Mouse (Mus musculus) embryonic facial prominence, embryonic 12.5 days (tissue): Measurements from ENCODE around the gene Hrh1. TPM values are rescaled to one million over a fixed set of nuclear protein-coding genes. Genes with fewer than 3 reads are reported as not detected.
A peak's percentile ranks its signal among the peaks of the same experiment; 100 is the strongest.

Experiments
- ATAC-seq: fragments of 200-750 bp; cut with Nextera tagmentation; 2 replicates; pipeline ENCODE4 v1.8.0; 2017; ENCODE audit not compliant: insufficient number of reproducible peaks, insufficient read depth, low FRiP score, low TSS enrichment
- H3K27ac ChIP-seq: fragments of 300-500 bp; sonication (generic); 2 replicates; pipeline ENCODE4 v1.5.1; 2016; ENCODE audit warnings: mild to moderate bottlenecking
- H3K27me3 ChIP-seq: fragments of 300-500 bp; sonication (generic); 2 replicates; pipeline ENCODE4 v1.6.1; 2016; ENCODE audit warnings: mild to moderate bottlenecking, moderate library complexity
- H3K36me3 ChIP-seq: fragments of 300-500 bp; sonication (generic); 2 replicates; pipeline ENCODE4 v1.6.1; 2016; ENCODE audit warnings: mild to moderate bottlenecking
- H3K4me1 ChIP-seq: fragments of 300-500 bp; sonication (generic); 2 replicates; pipeline ENCODE4 v1.6.1; 2016
- H3K4me2 ChIP-seq: fragments of 300-500 bp; sonication (generic); replicated peaks from 2 replicates; pipeline ENCODE4 v1.6.1; 2016; ENCODE audit warnings: mild to moderate bottlenecking, moderate library complexity
- H3K4me3 ChIP-seq: fragments of 300-500 bp; sonication (generic); 2 replicates; pipeline ENCODE4 v1.5.1; 2016; ENCODE audit warnings: mild to moderate bottlenecking
- H3K9ac ChIP-seq: fragments of 300-500 bp; sonication (generic); 2 replicates; pipeline ENCODE4 v1.6.1; 2016; ENCODE audit warnings: mild to moderate bottlenecking, moderate library complexity
- H3K9me3 ChIP-seq: fragments of 300-500 bp; sonication (generic); 2 replicates; pipeline ENCODE4 v1.6.1; 2016; ENCODE audit warnings: mild to moderate bottlenecking, moderate library complexity
- WGBS: fragments of 180-500 bp; shearing (Covaris S2); methylation state at CpG from one replicate; pipeline ENCODE4 v1.1.7; 2016; 5-methylcytosine and 5-hydroxymethylcytosine counted together
- polyA plus RNA-seq: library from polyadenylated mRNA; unstranded; fragments of >200 nt; fragmentation: Nextera tagmentation; extraction: Ambion mirVana; gene quantifications from 2 replicates; pipeline ENCODE4 v1.2.1, GENCODE M21; 2016

Gene Hrh1
- polyA plus RNA-seq: 0.10 and 0.24 TPM in 2 replicates

DNA sequence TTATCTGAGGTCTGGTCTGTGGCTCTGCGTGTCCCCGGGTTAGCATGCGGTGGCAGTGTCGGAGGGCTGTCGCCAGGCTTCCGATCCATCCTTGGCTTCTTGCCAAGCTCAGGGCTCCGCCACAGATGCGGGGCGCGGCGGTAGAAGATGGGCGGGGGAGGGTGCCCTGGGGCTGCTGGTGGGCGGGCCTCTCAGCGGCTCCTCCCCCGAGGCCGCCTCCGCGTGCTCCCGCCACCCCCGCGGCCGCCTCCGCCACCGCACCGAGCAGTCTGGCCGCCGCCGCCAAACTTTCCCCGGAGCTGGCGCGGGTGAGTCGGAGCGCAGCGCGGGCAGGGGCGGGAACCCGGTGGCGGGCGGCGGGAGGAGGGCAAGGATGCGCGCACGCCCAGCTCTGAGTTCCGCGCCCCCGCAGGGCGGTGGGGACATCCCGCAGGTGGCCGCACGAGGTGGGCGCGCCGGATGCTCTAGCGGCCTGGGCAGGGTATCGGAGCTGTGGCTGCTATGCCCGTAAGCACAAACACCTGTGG is at the start of gene Hrh1:
TSS of gene Hrh1 (plus strand) at position 246 of the 527 bp plus-strand sequence.
- Histone ChIP-seq H3K27ac (no peak within 1 kb of the TSS), H3K4me2 (peak within 1 kb of the TSS; percentile 96), H3K9ac (peak within 1 kb of the TSS; percentile 57), H3K4me1 (peaks cover 11% of the 10 kb centered on the region; the same call in 1 of the 2 replicates), H3K36me3 (no peaks in the 10 kb centered on the region), H3K27me3 (peaks cover 71% of the 10 kb centered on the region), H3K4me3 (peak within 1 kb of the TSS; percentile 51), H3K9me3 (no peaks in the 10 kb centered on the region)
- under 1% methylated on average over 51 of the region's 56 CpGs for WGBS
- no peak; the same call in 1 of the 2 replicates for ATAC-seq

- Histone ChIP-seq H3K27me3 (no peaks in the 10 kb centered on the region), H3K9ac (no peak overlapping the region), H3K4me1 (no peaks in the 10 kb centered on the region), H3K4me3 (no peak overlapping the region), H3K36me3 (no peaks in the 10 kb centered on the region), H3K4me2 (no peak overlapping the region), H3K9me3 (no peaks in the 10 kb centered on the region), H3K27ac (no peak overlapping the region)
- 74% methylated on average over 4 of the region's 4 CpGs for WGBS
- no peak for ATAC-seq
These were observed 43.1 kb upstream of the Hrh1 start for GRCm38 (mm10) chr6:114354635-114355034.

DNA sequence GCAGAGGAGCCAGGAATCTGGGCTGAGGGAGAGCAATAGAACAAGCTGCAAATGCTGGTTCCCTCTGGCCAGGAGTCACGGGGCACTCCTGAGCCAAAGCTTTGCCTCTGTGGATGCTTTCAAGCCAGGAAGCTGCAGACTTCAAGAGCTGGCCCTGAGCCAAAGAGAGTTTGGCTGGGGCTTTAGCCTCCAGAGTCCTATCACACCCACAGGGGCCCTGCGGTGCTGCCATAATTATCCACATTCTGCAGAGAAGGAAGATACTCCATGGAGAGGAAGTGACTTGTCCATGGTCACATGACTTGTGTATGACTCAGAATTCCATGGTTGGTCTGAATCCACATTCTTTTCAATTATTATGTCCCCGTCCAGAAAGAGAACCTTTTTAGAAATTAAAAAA is 39.6 kb upstream of the Hrh1 start:
- Histone ChIP-seq H3K4me3 (no peak overlapping the region), H3K9me3 (no peaks in the 10 kb centered on the region), H3K4me1 (no peaks in the 10 kb centered on the region), H3K4me2 (no peak overlapping the region), H3K36me3 (no peaks in the 10 kb centered on the region), H3K27me3 (no peaks in the 10 kb centered on the region), H3K27ac (no peak overlapping the region), H3K9ac (no peak overlapping the region)
- ATAC-seq: no peak
- 49% methylated on average over 3 of the region's 3 CpGs for WGBS

DNA sequence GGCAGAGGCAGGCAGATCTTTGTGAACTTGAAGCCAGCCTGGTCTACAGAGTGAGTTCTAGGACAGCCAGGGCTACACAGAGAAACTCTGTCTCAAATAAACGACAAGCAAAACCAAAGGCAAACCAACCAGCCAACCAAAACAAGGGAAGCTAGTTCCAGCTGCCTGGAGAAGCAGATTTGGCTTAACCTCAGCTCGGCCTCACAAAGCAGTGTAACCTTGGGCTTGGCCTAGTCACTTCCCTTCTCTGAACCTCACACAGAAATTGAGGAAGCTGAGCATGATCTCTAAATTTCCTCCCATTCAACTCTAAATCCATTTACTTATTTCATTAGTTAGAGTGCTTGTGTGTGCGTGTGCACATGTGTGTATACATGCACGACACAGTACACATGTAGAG is 35.4 kb upstream of the Hrh1 start:
- Histone ChIP-seq H3K9me3 (no peaks in the 10 kb centered on the region), H3K4me2 (no peak overlapping the region), H3K36me3 (no peaks in the 10 kb centered on the region), H3K9ac (no peak overlapping the region), H3K27ac (no peak overlapping the region), H3K4me1 (no peaks in the 10 kb centered on the region), H3K4me3 (no peak overlapping the region), H3K27me3 (no peaks in the 10 kb centered on the region)
- WGBS: 73% methylated on average over 4 of the region's 4 CpGs
- no peak for ATAC-seq

DNA sequence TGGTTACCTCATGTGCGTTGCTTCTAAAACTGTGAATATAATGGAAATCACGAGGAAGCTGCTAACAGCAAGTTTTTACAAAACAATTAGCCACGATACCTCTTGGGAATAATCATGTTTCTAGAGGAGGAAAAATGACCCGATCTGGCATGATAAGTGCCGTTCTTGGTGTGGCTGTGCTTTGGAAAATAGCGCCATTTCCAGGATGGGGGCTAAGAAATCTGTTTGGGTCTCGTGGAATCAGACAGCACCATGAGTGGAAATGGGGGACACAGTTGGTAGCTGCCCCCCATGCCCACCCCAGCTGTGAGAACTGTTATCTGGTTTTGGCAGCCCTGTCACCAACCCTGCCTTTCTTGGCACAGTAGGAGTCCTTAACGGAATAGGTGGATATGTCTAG is 34.0 kb upstream of the Hrh1 start:
- Histone ChIP-seq H3K27ac (no peak overlapping the region), H3K4me3 (no peak overlapping the region), H3K36me3 (no peaks in the 10 kb centered on the region), H3K4me2 (no peak overlapping the region), H3K9me3 (no peaks in the 10 kb centered on the region), H3K27me3 (no peaks in the 10 kb centered on the region), H3K9ac (no peak overlapping the region), H3K4me1 (no peaks in the 10 kb centered on the region)
- 78% methylated on average over 8 of the region's 8 CpGs for WGBS
- ATAC-seq: no peak

GRCm38 (mm10) chr6:114364734-114365133 is 33.0 kb upstream of the Hrh1 start:
- Histone ChIP-seq H3K9me3 (no peaks in the 10 kb centered on the region), H3K4me3 (no peak overlapping the region), H3K36me3 (no peaks in the 10 kb centered on the region), H3K9ac (no peak overlapping the region), H3K27ac (no peak overlapping the region), H3K4me2 (no peak overlapping the region), H3K27me3 (no peaks in the 10 kb centered on the region), H3K4me1 (no peaks in the 10 kb centered on the region)
- WGBS: 67% methylated on average over 5 of the region's 5 CpGs
- no peak for ATAC-seq

DNA sequence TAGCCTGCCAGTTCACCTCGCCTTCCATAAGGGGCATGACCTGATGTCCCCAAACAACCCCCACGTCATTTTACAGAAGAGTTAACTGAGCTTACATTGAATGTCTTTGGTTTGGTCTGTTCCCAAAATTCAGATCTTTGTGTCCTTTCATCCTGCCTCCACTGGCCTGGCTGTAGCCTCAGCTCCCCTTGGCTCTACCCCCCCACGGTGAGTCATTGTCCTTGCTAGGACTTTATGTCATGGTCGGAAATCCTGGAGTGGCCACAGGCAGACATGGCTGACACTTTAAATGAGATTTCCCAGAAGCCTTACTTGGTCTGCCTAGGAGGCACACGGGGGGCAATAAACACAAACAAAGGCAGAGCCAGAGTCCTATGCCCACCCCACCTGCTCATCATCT is 31.5 kb upstream of the Hrh1 start:
- Histone ChIP-seq H3K36me3 (no peaks in the 10 kb centered on the region), H3K9ac (no peak overlapping the region), H3K9me3 (no peaks in the 10 kb centered on the region), H3K27ac (no peak overlapping the region), H3K27me3 (no peaks in the 10 kb centered on the region), H3K4me1 (no peaks in the 10 kb centered on the region), H3K4me2 (no peak overlapping the region), H3K4me3 (no peak overlapping the region)
- 71% methylated on average over 5 of the region's 5 CpGs for WGBS
- no peak for ATAC-seq

GRCm38 (mm10) chr6:114367681-114368080 is 30.1 kb upstream of the Hrh1 start:
- H3K4me1 ChIP-seq: no peaks in the 10 kb centered on the region

DNA sequence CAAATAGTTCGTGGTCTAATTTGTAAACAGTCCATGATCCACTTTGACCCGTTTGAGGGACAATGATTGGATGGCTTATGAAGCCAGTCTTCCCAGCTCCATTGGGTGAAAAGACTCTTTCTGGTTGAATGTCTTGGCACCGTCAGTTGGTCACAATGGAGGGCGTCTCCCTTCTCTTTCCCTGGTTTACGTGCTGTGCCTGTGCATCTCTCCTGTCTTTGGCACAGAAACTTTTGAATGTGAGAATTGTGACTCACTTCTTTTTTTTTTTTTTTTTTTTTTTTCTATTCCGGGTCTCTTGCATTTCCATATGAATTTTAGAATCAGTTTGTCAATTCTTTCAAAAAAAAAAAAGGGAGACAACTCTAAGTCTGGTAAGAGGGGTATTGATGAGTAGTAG is 29.5 kb upstream of the Hrh1 start:
- Histone ChIP-seq H3K36me3 (no peaks in the 10 kb centered on the region), H3K4me2 (no peak overlapping the region), H3K27ac (no peak overlapping the region), H3K4me1 (no peaks in the 10 kb centered on the region), H3K9ac (no peak overlapping the region), H3K4me3 (no peak overlapping the region), H3K27me3 (no peaks in the 10 kb centered on the region), H3K9me3 (no peaks in the 10 kb centered on the region)
- ATAC-seq: no peak
- WGBS: 81% methylated on average over 6 of the region's 6 CpGs

More at GRCm38 (mm10) chr6:114367681-114368080, 30.1 kb upstream of the Hrh1 start:
- 72% methylated on average over 6 of the region's 6 CpGs for WGBS
- no peak overlapping the region for H3K27ac ChIP-seq
- H3K4me2 ChIP-seq: no peak overlapping the region
- H3K4me3 ChIP-seq: no peak overlapping the region
- ATAC-seq: no peak
- H3K27me3 ChIP-seq: no peaks in the 10 kb centered on the region
- no peak overlapping the region for H3K9ac ChIP-seq
- no peaks in the 10 kb centered on the region for H3K36me3 ChIP-seq
- no peaks in the 10 kb centered on the region for H3K9me3 ChIP-seq

GRCm38 (mm10) chr6:114372741-114373140 is 25.0 kb upstream of the Hrh1 start:
- Histone ChIP-seq H3K4me3 (no peak overlapping the region), H3K27me3 (no peaks in the 10 kb centered on the region), H3K9ac (no peak overlapping the region), H3K27ac (no peak overlapping the region), H3K36me3 (no peaks in the 10 kb centered on the region), H3K9me3 (no peaks in the 10 kb centered on the region), H3K4me1 (no peaks in the 10 kb centered on the region), H3K4me2 (no peak overlapping the region)
- no peak for ATAC-seq
- WGBS: 89% methylated on average over 7 of the region's 7 CpGs

- Histone ChIP-seq H3K27ac (no peak overlapping the region), H3K9me3 (no peaks in the 10 kb centered on the region), H3K9ac (no peak overlapping the region), H3K4me1 (no peaks in the 10 kb centered on the region), H3K27me3 (no peaks in the 10 kb centered on the region), H3K4me2 (no peak overlapping the region), H3K36me3 (no peaks in the 10 kb centered on the region), H3K4me3 (no peak overlapping the region)
- WGBS: 78% methylated on average over 3 of the region's 3 CpGs
- no peak for ATAC-seq
These were observed 16.9 kb upstream of the Hrh1 start for GRCm38 (mm10) chr6:114380872-114381271.

- no peak for ATAC-seq
- Histone ChIP-seq H3K4me1 (no peaks in the 10 kb centered on the region), H3K9me3 (no peaks in the 10 kb centered on the region), H3K4me2 (no peak overlapping the region), H3K4me3 (no peak overlapping the region), H3K36me3 (no peaks in the 10 kb centered on the region), H3K27me3 (no peaks in the 10 kb centered on the region), H3K9ac (no peak overlapping the region), H3K27ac (no peak overlapping the region)
- 60% methylated on average over 6 of the region's 6 CpGs for whole genome bisulfite sequencing
These were observed 10.4 kb upstream of the Hrh1 start for GRCm38 (mm10) chr6:114387320-114387719.

DNA sequence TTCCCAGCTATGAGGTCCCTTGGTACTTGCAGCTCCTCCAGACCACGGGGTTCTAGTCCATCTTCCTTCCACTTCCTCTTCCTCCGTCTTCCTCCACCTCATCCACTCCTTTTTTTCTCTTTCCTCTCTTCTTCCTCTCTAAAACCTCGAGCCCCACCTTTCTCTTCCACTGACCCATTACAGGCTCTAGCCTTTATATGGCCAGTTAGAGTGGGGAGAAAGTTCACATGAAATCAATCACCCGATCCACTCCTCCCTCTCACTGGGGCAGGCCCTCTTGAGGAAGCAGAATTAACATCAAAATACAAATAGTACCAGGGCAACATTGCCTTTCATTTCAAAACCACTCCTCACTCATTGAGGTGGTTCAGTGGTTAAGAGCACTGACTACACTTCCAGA is 9.9 kb upstream of the Hrh1 start:
- no peaks in the 10 kb centered on the region for H3K4me1 ChIP-seq
- H3K4me2 ChIP-seq: no peak overlapping the region
- no peaks in the 10 kb centered on the region for H3K36me3 ChIP-seq
- 0 out of 2 replicates have a peak, but pooled peaks cover 3% of the 10 kb centered on the region for H3K27me3 ChIP-seq
- no peak overlapping the region for H3K27ac ChIP-seq
- 81% methylated on average over 4 of the region's 4 CpGs for WGBS
- H3K4me3 ChIP-seq: no peak overlapping the region
- no peaks in the 10 kb centered on the region for H3K9me3 ChIP-seq
- ATAC-seq: no peak
- no peak overlapping the region for H3K9ac ChIP-seq
